Mouse (Mus musculus): ENCODE measurements around the gene Col6a3.

DNA sequence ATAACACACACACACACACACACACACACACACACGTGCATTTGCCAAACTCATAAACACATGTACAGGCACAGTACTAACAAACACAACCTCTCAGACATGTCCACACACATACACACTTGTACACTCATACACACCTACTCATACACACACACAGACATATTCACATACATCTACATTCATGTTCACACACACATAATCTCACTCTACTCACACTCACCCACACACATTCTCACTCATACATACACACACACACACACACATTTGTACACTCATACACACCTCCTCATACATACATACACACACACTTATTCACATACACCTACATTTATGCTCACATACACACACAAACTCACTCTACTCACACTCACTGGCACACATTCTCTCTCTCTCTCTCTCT lies 100.3 kb downstream of the Col6a3 start:
- TF ChIP-seq CTCF (conservative IDR thresholded peaks at IDR 0.05; ENCODE audit: insufficient read depth, insufficient read length, low read depth, low read length) (no peak), POLR2A (IDR thresholded peaks at IDR 0.05; ENCODE audit: low read depth, low read length) (no peak)

Data from kidney, adult 2 months (tissue).